Mouse (Mus musculus) activated CD4-positive, CD25-positive, alpha-beta regulatory T cell, adult 4 months (primary cell): Measurements from ENCODE around the gene Bloc1s5. TPM values are rescaled to one million over a fixed set of nuclear protein-coding genes. Genes with fewer than 3 reads are reported as not detected.

Source experiments
- ATAC-seq: one replicate; pipeline ENCODE4 v1.8.0; 2017
- polyA plus RNA-seq, 2 experiments: library from polyadenylated mRNA; unstranded; fragments of 100-300 nt; shearing (Covaris generic); gene quantifications; one replicate each; pipeline ENCODE4 v1.2.1; 2017

The Bloc1s5 gene
- polyA plus RNA-seq, 2 experiments from 2014 or later = 4.6 to 6.3 TPM

- ATAC-seq = no peak
These were observed 80.7 kb downstream of the Bloc1s5 start for GRCm38 (mm10) chr13:38554210-38554609.

- ATAC-seq = no peak
These were observed 86.2 kb downstream of the Bloc1s5 start for GRCm38 (mm10) chr13:38548681-38549080.

- no peak for ATAC-seq
These were observed 87.2 kb downstream of the Bloc1s5 start for GRCm38 (mm10) chr13:38547717-38548116.

GRCm38 (mm10) chr13:38546754-38547153 is 88.2 kb downstream of the Bloc1s5 start:
- ATAC-seq = no peak

GRCm38 (mm10) chr13:38545460-38545859 is 89.4 kb downstream of the Bloc1s5 start:
- no peak for ATAC-seq

- ATAC-seq = no peak
These were observed 90.0 kb downstream of the Bloc1s5 start for GRCm38 (mm10) chr13:38544769-38545445.

- ATAC-seq = no peak
These were observed 91.3 kb downstream of the Bloc1s5 start for GRCm38 (mm10) chr13:38543455-38544125.

Other genes starting within 250 kb of the Bloc1s5 start
- 10 to 100 TPM; 23.6 to 35.9 TPM for gene Txndc5, start 106.3 kb downstream of the Bloc1s5 start, polyA plus RNA-seq
- gene Eef1e1, start 23.9 kb upstream of the Bloc1s5 start, polyA plus RNA-seq = 10 to 100 TPM; 42.5 to 43.7 TPM